Mouse (Mus musculus): Measurements from ENCODE around the gene Cwc25. TPM values are rescaled to one million over a fixed set of nuclear protein-coding genes. Genes with fewer than 3 reads are reported as not detected.
"Not testable (repeated sequence)": the region's sequence is repeated elsewhere in the genome, so short reads cannot be mapped to it uniquely, and the experiment has no call there.

Cwc25 gene
- total RNA-seq, 2 experiments from 2014 or later = 18.7 to 19.9 TPM

DNA sequence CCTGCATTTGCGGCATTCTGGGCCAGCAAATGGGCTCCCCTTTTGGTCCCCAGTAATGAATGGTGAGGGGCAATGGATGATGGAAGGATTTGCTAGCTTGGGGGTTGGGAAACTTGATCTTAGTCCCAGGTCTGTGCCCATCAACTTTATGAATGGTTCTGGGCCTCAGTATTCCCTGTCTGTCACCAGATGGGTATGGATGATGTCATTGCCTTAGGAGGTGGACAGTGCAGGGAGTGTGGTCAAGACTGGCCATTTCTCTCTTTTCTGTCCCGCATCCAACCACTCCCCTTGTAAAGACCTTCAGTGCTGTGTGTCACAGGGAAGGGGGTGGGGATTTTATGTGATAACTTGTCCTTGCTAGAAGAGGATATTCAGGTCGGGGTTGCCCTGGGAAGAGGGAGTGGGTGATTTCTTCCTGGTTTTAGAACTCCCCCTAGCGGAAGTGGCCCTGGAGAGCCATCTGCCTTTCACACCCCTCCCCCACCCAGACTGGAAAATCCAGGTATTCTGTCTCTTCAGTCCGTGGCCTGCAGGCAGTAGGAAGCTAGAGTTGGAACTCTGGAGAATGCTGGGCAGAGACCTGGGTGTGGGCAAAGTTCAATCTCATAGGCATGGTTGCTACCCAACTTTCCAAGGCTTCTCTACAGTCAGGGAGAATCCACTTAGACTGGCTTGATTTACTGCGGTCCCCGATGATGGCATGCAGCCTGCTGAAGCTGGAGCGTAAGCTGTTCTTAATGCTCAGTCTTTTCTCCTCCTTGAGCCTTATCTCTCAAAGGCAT lies 35.2 kb upstream of the Cwc25 start:
- DNase-seq (ENCODE audit: low spot score in 2 of 2) = peak in 1 of 2 experiments; percentile 64

DNA sequence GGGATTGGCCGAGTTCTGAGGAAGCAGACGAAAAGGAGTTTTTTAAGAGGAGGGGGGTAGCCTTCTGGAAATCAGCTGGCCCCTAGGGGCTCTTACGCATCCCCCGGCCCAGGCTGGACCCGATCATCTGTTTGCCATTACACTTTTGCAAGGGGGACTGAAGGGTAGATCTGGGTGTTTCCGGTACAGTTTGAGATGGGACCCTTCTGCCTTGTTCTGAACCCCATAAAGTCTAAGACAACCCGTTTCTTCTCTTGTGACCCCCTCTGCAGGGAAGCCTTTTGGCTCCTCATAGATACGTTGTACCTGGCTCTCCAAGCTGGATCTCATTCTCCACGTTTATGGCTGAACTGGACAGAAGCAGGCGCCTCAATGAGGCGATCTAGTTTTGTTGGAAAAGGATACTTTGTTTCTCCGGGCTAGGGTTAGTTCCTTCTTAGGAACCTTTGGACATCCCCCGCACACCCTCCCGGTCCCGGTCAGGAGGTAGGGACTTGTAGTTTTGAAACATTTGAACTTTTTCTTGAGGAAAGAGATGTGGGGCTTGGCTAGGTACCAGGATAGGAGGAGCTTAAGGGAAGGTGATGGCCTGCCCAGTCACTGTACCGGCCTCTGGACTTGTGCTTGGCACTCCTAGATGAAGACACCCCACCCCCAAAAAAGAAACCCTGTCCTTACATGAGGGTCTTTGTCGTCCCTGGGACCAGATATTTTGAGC lies 34.5 kb upstream of the Cwc25 start:
- DNase-seq (ENCODE audit: low spot score in 2 of 2) = no peak

DNA sequence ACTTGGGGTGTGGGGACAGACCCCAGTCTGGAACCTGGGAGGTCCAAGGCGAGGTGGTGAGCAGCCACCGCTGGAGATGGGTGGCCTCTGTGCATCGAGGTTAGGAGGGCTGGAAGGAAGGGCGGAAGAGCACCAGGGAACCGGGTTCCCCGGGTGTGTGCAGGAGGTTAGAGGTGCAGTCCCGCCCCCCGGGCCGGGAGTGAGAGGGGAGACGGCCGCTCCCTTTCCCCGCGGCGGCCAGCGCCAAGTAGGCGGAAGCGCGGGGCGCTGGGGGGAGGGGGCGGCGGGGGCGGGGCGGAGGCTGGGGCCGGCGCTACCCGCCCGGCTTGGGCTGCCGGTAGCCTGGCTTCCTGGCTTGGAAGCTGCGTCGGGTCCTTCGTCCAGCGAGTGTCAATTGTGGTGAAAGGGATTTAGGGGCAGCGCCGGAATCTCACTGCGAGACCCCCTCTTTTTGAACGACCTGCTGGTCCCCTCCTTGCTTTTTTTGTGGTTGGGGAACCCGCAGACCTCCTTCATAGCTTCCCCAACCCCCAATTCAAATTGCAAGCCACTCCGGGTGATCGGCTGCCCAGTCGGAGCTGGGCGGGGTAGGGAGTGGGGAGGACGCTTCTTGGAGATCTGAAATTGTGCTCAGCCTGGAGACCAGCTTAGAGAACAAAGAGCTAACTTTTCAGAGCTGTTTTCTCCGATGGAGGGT lies 33.8 kb upstream of the Cwc25 start:
- peak; percentile 48 to 62 for DNase-seq (ENCODE audit: low spot score in 2 of 2)

DNA sequence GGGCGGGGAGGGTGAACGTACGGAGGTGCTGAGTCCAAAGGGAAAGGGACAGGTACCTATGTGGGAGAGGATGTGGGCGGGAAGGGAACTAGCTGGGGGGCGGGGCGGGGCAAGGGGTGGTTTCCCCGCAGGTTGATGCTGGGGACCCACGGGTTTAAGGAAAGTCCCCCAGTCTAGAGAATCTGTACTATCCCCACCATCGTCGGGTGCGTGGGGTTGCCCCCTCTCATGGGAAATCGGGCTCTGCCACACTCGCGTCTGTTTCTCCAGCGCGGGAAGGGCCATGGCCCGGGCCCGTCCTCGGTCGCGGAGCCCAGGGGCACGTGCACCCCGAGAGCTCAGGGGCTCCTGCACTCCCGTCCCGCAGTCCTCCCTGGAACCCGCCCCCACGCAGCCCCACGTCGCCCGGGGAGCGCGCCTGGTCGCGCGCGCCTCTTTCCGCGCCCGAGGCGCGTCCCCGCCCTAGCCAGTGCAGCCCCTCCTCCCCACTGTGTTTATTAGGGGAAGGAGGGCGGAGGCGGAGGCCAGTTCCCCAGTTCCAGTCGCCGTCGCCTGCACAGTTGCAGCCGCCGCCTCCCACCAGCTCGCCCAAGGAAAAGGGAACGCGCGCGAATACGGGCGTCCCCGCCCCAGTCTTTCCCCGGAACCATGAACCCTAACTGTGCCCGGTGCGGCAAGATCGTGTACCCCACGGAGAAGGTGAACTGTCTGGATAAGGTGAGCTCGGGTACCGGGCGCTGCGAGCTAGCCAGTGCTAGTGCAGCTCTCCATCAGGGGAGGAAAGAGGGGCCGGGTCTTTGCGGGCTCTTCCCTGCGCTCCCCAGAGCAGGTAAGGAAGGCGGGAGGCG lies 33.0 kb upstream of the Cwc25 start:
- DNase-seq (ENCODE audit: low spot score in 2 of 2) = peak; percentile 85 to 90

DNA sequence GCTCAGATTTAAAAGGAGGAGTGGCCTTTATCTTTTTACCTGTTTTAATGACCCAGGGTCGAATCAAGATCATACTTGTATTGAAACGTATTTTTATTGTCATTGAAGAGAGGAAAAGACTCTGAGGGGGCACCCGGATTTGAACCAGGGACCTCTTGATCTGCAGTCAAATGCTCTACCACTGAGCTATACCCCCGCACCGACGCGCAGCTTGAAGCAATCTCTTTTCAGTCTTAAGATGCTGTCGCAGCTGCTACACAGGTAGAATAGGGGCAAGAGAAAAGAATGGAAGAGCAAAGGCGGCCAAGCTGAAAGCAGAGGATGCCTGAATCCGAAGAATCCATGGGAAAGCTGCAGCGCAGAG lies 32.4 kb upstream of the Cwc25 start, which contains the start of gene Lasp1:
Gene Lasp1 (plus strand): TSS at position 219 of the 364 bp plus-strand sequence.
- peak; percentile 91 for DNase-seq (ENCODE audit: low spot score in 2 of 2)

DNA sequence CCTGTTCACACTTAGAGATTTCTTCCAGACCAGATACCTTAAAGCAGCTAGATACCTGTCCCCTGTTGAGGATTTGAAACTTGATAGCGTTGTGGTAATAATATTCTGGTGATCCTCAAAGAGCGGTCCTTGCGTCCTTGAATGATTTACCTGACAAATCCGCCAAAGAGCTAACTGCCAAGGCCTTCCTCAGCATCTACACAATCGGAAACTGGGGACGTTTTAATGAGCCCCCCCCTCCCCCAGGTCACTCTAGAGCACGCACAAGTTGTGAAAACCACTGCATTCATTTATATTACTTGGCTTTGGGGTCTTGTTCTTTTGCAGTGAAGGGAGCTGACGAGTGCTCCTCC lies 31.7 kb upstream of the Cwc25 start:
- DNase-seq (ENCODE audit: low spot score in 2 of 2) = no peak

DNA sequence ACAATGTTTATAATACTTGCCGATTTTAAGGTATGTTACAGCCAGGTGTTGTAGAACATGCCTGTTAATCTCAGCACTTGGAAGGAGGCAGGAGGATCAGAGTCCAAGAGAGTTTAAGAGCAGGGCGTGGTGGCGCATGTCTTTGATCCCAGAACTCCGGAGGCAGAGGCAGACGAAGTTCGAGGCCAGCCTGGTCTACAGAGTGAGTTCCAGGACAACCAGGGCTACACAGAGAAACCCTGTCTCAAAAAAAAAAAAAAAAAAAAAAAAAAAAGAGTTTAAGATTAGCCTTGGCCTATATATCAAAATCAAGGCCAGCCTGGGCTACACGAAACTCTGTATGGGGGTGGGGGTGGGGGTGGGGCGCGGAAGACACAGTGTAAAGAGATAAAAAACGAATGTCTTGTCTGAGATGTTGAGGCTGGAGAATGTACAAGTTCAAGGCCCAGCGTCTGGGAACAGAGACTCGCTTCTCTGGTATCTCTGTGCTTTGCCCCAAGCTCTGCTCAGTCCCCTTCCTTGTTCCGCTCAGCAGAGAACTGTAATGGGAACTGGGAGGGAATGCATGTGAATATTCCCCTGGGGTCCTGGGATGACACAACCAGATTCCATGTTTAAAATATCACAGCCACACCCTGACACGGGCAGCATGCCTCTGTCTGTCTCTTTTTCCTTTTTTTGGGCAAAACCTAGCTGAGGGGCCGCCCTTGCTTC lies 31.2 kb upstream of the Cwc25 start:
- DNase-seq (ENCODE audit: low spot score in 2 of 2) = no peak

DNA sequence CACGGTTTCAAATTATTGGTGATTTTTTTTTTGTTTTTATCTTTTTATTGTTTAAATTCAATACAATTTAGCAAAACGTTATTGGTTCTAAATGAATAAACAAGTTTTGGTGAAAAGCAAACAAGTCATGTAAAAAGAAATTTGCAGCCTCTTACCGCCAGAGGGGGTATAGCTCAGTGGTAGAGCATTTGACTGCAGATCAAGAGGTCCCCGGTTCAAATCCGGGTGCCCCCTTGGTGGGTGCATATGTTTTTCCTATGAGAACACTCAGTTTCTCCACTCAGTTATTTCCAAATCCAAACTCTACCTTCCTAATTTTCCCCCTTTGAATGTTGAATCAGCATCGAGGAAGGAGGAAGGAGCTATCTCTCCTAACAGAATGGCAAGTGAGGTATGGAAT lies 30.6 kb upstream of the Cwc25 start:
- DNase-seq (ENCODE audit: low spot score in 2 of 2) = peak; percentile 82 to 88

DNA sequence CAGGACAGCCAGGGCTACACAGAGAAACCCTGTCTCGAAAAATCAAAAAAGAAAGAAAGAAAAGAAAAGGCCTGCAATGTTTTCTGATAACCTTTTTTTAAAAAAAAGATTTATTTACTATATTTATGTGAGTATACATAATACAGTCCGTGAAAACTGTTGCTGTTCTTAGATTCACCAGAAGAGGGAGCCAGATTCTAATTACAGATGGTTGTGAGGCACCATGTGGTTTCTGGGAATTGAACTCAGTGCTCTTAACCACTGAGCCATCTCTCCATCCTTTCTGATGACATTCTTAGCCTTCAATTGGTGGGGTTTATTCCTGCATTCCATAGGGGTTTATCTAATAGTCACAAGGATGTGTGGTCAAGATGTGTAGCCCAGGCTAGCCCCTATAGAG lies 26.8 kb upstream of the Cwc25 start:
- DNase-seq (ENCODE audit: low spot score in 2 of 2) = peak in 1 of 2 experiments; percentile 58

DNA sequence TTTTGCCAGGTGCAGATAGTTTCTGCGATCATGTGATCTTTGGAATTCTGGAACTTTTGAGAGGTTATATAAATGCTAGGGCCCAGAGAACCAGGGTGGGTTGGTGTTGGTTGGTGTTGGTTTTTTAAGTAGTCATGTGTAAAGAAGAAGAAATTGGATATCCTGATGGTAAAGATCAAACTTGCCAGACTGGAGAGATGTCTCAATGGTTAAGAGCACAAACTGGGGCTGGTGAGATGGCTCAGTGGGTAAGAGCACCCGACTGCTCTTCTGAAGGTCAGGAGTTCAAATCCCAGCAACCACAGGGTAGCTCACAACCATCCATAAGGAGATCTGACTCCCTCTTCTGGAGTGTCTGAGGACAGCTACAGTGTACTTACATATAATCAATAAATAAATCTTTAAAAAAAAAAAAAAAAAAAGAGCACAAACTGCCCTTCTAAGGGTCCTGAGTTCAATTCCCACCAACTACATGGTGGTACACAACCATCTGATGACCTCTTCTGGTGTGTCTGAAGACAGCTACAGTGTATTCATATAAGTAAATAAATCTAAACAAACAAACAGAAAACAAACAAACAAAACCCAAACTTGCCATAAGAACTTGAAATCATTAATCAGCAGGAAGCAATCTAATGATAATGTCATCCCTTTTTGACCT lies 24.6 kb upstream of the Cwc25 start:
- not testable (repeated sequence) for DNase-seq (ENCODE audit: low spot score in 2 of 2)

DNA sequence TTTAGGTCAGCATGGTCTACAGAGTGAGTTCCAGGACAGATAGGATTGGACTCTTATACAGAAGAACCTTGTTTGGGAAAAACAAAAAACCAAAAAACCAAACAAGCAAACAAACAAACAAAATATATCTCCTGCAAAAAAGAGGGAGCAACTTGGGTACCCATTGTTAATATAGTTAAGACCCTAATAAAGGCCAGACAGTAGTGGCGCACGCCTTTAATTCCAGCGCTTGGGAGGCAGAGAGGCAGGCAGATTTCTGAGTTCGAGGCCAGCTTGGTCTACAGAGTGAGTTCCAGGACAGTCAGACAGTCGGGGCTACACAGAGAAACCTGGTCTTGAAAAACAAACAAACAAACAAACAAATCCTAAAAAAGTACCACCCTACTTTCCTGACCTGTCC lies 23.4 kb upstream of the Cwc25 start:
- no peak for DNase-seq (ENCODE audit: low spot score in 2 of 2)

DNA sequence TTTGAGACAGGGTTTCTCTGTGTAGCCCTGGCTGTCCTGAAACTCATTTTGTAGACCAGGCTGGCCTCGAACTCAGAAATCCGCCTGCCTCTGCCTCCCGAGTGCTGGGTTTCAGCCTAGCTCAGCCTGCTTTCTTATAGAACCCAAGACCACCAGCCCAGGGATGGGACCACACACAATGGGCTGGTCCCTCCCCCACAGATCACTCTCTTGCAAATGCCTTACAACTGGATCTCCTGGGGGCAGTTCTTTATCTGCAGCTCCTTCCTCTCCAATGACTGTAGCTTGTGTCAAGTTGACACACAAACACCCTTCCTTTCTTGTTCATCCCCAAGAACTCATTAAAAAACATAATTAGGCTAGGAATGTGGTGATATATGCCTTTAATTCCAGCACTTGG lies 21.6 kb upstream of the Cwc25 start:
- DNase-seq (ENCODE audit: low spot score in 2 of 2) = no peak

DNA sequence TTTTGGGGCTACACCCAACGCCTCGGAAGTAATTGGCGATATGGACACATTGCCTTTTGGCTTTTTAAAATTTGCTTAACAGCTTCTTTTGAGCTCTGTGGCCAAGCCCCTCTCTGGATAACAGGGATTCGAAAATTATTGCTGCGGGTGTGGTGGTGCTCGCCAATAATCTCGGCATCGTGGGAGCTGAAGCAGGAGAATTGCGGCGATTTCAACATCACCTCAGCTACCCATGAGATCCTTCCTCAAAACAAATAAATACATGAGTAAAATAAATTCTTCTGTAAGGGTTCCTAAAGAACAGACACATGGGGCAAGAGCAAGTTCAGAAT lies 16.2 kb upstream of the Cwc25 start:
- no peak for DNase-seq (ENCODE audit: low spot score in 2 of 2)

DNA sequence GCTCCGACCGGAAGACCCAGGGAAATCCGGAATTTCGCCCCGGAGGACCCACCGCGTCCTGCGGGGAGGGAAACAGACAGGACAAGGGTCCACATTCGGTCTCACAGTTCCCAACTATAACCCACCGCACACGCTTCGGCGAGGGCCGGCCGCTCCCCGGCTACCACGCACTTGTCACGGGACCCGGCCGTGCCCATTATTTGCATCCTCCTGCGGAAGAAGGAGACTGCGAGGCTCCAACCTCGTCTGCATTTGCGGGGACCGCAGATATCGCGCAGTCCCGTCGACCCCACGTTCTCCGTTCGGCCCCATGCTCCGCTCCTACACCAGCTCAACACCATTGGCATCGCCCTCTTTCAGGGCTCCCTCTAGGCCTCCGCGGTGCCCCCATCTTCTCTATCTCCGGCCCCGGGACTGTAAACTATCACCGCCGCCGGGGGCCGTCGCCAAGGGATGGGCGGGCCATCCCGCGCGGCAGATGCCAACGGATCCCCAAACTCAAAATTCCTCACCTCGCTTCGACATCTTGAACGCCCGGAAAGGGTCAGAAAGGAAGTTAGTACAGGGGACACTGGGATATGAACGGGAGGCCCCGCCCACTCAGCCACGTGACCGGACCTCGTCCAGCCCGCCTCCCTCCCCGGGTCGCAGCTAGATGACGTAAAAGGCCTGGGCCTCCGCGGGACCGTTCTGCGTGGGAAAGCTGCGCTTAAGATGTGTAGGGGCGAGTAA lies 15.6 kb upstream of the Cwc25 start, which contains the start of gene Rpl23:
Gene Rpl23 (minus strand): TSS at position 606 of the 732 bp plus-strand sequence.
- DNase-seq (ENCODE audit: low spot score in 2 of 2) = peak; percentile 100

DNA sequence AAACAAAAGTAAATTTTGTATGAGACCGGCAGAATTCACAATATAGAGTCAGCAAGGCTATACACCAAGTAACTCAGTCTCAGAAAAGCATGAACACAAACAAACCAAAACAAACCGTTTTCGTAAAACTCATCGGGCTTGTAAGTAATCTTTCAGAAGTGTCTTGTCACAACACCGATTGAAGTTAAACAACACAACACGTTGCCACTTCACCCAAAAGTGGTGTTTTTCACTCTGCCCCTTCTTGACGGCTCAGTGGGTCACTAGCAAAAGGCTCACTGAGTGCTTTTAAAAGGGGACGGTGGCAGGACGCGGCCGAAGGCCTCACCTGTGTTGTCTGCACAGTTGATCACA lies 15.1 kb upstream of the Cwc25 start:
- DNase-seq (ENCODE audit: low spot score in 2 of 2) = no peak

DNA sequence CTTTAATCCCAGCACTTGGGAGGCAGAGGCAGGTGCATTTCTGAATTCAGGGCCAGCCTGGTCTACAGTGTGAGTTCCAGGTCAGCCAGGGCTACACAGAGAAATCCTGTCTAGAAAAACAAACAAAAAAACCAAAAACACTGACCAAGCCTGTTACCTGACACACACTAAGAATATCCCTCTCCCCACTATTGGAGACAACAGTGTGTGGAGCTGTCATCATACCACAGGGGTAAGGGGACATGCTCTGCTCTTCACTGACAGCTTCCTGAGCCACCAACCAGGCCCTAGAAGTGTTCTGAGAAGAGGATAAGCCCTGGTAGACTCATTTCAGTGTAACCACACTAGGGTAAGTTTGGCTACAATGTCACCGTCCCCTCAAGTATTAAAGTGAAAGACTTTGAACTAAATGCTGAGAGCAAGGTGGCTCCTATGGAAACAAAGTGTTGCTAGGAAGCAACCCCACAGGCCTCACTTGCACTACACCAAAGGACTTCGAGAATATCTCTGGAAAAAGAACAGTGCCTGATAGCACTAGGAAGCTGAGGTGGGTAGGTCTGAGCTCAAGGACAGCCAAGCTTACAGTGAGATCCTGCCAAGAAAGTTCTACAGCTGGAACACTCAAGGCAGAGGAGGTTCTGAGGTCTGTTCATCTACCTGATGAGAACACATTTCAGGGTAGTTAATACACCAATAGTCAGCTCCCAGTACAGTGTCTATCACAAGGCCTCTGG lies 13.8 kb upstream of the Cwc25 start:
- DNase-seq (ENCODE audit: low spot score in 2 of 2) = no peak

DNA sequence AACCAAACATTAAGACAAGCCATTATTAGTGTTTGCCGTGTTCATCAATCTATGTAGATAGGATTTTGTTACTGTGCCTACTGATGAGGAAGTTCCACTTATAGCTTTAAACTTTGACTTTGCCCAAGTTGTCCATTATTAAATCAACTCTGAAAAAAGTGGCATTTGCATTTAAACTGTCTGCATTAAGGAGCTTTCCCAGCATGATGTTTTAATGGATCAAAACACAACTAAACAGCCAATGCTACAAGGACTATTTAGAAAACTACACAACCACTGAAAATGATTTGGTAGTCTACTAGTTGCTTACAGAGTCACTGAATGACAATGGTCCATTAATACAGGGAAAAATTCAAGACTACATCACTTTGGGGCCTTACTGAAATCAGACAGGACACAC lies 12.6 kb upstream of the Cwc25 start:
- no peak for DNase-seq (ENCODE audit: low spot score in 2 of 2)

DNA sequence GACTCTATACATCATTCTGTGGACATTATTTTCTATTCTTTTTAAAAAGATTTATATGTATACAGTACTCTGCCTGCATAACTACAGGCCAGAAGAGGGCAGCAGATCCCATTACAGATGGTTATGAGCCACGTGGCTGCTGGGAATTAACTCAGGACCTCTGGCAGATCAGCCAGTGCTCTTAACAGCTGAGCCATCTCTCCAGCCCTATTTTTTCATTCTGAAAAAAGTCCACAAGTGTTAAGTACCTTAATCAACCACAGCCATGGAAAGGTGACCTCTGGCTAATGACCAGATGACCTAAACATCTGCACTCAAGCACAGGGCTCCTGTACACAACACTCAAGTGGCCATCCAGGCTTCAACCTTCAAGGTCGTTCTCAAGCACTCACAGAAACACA lies 10.8 kb upstream of the Cwc25 start:
- no peak for DNase-seq (ENCODE audit: low spot score in 2 of 2)
